10 mouse cellular contexts compared by ENCODE assay signal in genomic region chr10:68445244-68445811, GRCm38 (mm10).
DNase-seq lines count a peak whose midpoint lies in the region; ATAC-seq and TF ChIP-seq lines count a peak whose summit lies in the region.
"Had no signal": no experiment of that assay in that cellular context is flagged by ENCODE, and none has a peak within 500 bp of the region (broad histone marks: within the 10 kb centered on the region; RNA-seq: fewer than 3 reads in every experiment).

No protein-coding gene starts in this region.

- H3K4me3 ChIP-seq in heart, embryonic 13.5 days: no peak overlapping the region
- no peak overlapping the region for H3K4me3 ChIP-seq in thymus, adult 2 months (ENCODE audit: control insufficient read depth, insufficient read depth, low read length)
- no peak overlapping the region for H3K4me3 ChIP-seq in limb, embryonic 14.5 days (replicated peaks; ENCODE audit: low read length)
- no peak overlapping the region for H3K4me3 ChIP-seq in hindbrain, embryonic 11.5 days (ENCODE audit: low read depth, low read length)
- no peak overlapping the region for H3K4me3 ChIP-seq in forebrain, postnatal 0 days (ENCODE audit: low read depth, low read length)
- H3K4me3 ChIP-seq: hindbrain, embryonic 10.5 days had no signal

- WGBS in heart, embryonic 13.5 days: 64% methylated on average over 8 of the region's 8 CpGs
- 63% methylated on average over 8 of the region's 8 CpGs for WGBS in thymus, adult 2 months
- 45% methylated on average over 8 of the region's 8 CpGs for WGBS in limb, embryonic 14.5 days
- WGBS in hindbrain, embryonic 11.5 days: 56% methylated on average over 8 of the region's 8 CpGs
- WGBS in forebrain, postnatal 0 days: 70% methylated on average over 8 of the region's 8 CpGs

- peaks cover 28% of the 10 kb centered on the region for H3K4me1 ChIP-seq in heart, embryonic 13.5 days
- H3K4me1 ChIP-seq in thymus, adult 2 months (replicated peaks; ENCODE audit: control insufficient read depth, insufficient read depth, low read length): peaks cover 5% of the 10 kb centered on the region
- peaks cover 32% of the 10 kb centered on the region for H3K4me1 ChIP-seq in limb, embryonic 14.5 days (ENCODE audit: control insufficient read depth, insufficient read depth, low read length)
- no peaks in the 10 kb centered on the region; the same call in 1 of the 2 replicates for H3K4me1 ChIP-seq in hindbrain, embryonic 11.5 days (replicated peaks; ENCODE audit: control insufficient read depth, insufficient read depth, low read length)
- peaks cover 6% of the 10 kb centered on the region for H3K4me1 ChIP-seq in forebrain, postnatal 0 days (ENCODE audit: insufficient read depth)

- ATAC-seq in heart, embryonic 13.5 days (ENCODE audit: extremely low read depth, insufficient number of reproducible peaks, low FRiP score, low TSS enrichment): no peak
- no peak for ATAC-seq in limb, embryonic 14.5 days (ENCODE audit: low FRiP score, low read depth)
- no peak for ATAC-seq in hindbrain, embryonic 11.5 days (ENCODE audit: low FRiP score)
- ATAC-seq in forebrain, postnatal 0 days: no peak
- ATAC-seq: forebrain, embryonic 16.5 days had no signal

- peak overlapping the region; percentile 35; the same call in 1 of the 2 replicates for H3K4me2 ChIP-seq in heart, embryonic 13.5 days
- 0 out of 2 replicates have a peak overlapping the region, but pooled peaks have one; percentile 8 for H3K4me2 ChIP-seq in limb, embryonic 14.5 days (replicated peaks; ENCODE audit: low read depth, low read length, severe bottlenecking)
- H3K4me2 ChIP-seq in hindbrain, embryonic 11.5 days (replicated peaks; ENCODE audit: low read depth, low read length): no peak overlapping the region
- H3K4me2 ChIP-seq in forebrain, postnatal 0 days (ENCODE audit: low read depth): no peak overlapping the region

- H3K27ac ChIP-seq in heart, embryonic 13.5 days (replicated peaks): peak overlapping the region; percentile 87
- H3K27ac ChIP-seq in thymus, adult 2 months (ENCODE audit: control insufficient read depth, insufficient read depth, low read length): peak overlapping the region; percentile 19; the same call in 1 of the 2 replicates
- H3K27ac ChIP-seq in limb, embryonic 14.5 days (replicated peaks; ENCODE audit: low read depth, low read length): no peak overlapping the region
- H3K27ac ChIP-seq in hindbrain, embryonic 11.5 days (ENCODE audit: low read depth, low read length): no peak overlapping the region
- H3K27ac ChIP-seq in forebrain, postnatal 0 days (ENCODE audit: low read depth, low read length): no peak overlapping the region
- H3K27ac ChIP-seq: hindbrain, embryonic 10.5 days had no signal

- H3K9ac ChIP-seq in heart, embryonic 13.5 days: no peak overlapping the region
- no peak overlapping the region for H3K9ac ChIP-seq in limb, embryonic 14.5 days (ENCODE audit: low read depth, low read length, severe bottlenecking)
- no peak overlapping the region for H3K9ac ChIP-seq in hindbrain, embryonic 11.5 days (ENCODE audit: low read depth, low read length)
- H3K9ac ChIP-seq in forebrain, postnatal 0 days: no peak overlapping the region

- no peak for DNase-seq in heart, adult 9 months (ENCODE audit: low spot score in 2 of 2)
- DNase-seq in thymus, adult 2 months: no peak
- no peak for DNase-seq in thymus, adult 18-20 months
- no peak for DNase-seq in limb, embryonic 14.5 days (ENCODE audit: low spot score)
- no peak for DNase-seq in hindbrain, embryonic 11.5 days (ENCODE audit: low spot score)
- no peak for DNase-seq in forebrain, postnatal 0 days
- no peak for DNase-seq in frontal cortex, postnatal 25 days (ENCODE audit: low spot score in 2 of 2)

- TF ChIP-seq POLR2A in thymus, adult 2 months (IDR thresholded peaks at IDR 0.05; ENCODE audit: control insufficient read depth, extremely low read depth, insufficient read depth, low read length, poor library complexity): no peak
- no peak for TF ChIP-seq POLR2A in limb, embryonic 14.5 days (IDR thresholded peaks at IDR 0.05; ENCODE audit: borderline replicate concordance, extremely low read depth, insufficient read depth, insufficient read length)

- H3K36me3 ChIP-seq in heart, embryonic 13.5 days: no peaks in the 10 kb centered on the region
- H3K36me3 ChIP-seq in thymus, adult 2 months (ENCODE audit: control insufficient read depth, insufficient read depth, low read length): no peaks in the 10 kb centered on the region
- H3K36me3 ChIP-seq in limb, embryonic 14.5 days (ENCODE audit: control insufficient read depth, insufficient read depth, low read length): no peaks in the 10 kb centered on the region
- H3K36me3 ChIP-seq in hindbrain, embryonic 11.5 days (ENCODE audit: control insufficient read depth, insufficient read depth, low read length): no peaks in the 10 kb centered on the region
- no peaks in the 10 kb centered on the region for H3K36me3 ChIP-seq in forebrain, postnatal 0 days (ENCODE audit: insufficient read depth)
- H3K36me3 ChIP-seq: hindbrain, embryonic 10.5 days had no signal

- no peak for TF ChIP-seq CTCF in thymus, adult 2 months (IDR thresholded peaks at IDR 0.05; ENCODE audit: borderline replicate concordance, control insufficient read depth, extremely low read depth, insufficient read depth, low read length, poor library complexity)
- no peak for TF ChIP-seq CTCF in forebrain, postnatal 0 days (IDR thresholded peaks at IDR 0.05; ENCODE audit: low read depth)

- no peaks in the 10 kb centered on the region for H3K27me3 ChIP-seq in heart, embryonic 13.5 days (replicated peaks)
- H3K27me3 ChIP-seq in thymus, adult 2 months (ENCODE audit: control insufficient read depth, insufficient read depth, low read length): no peaks in the 10 kb centered on the region
- no peaks in the 10 kb centered on the region for H3K27me3 ChIP-seq in limb, embryonic 14.5 days (ENCODE audit: control insufficient read depth, insufficient read depth, low read length)
- no peaks in the 10 kb centered on the region for H3K27me3 ChIP-seq in hindbrain, embryonic 11.5 days (ENCODE audit: control insufficient read depth, insufficient read depth, low read length)
- H3K27me3 ChIP-seq in forebrain, postnatal 0 days (ENCODE audit: insufficient read depth, low read length): no peaks in the 10 kb centered on the region

- no peaks in the 10 kb centered on the region for H3K9me3 ChIP-seq in heart, embryonic 13.5 days
- no peaks in the 10 kb centered on the region for H3K9me3 ChIP-seq in limb, embryonic 14.5 days (ENCODE audit: control insufficient read depth, low read length)
- no peaks in the 10 kb centered on the region for H3K9me3 ChIP-seq in hindbrain, embryonic 11.5 days (ENCODE audit: control insufficient read depth, low read length)
- no peaks in the 10 kb centered on the region for H3K9me3 ChIP-seq in forebrain, postnatal 0 days (ENCODE audit: low read length)
- H3K9me3 ChIP-seq: hindbrain, embryonic 10.5 days had no signal

Comparison
In these comparisons a context has a peak if more than half of its experiments do, and no peak if none do; other contexts are left out.
1. H3K27ac ChIP-seq: peak in heart, embryonic 13.5 days (single experiment) and thymus, adult 2 months (single experiment); none in limb, embryonic 14.5 days (single experiment), hindbrain, embryonic 11.5 days (single experiment) and forebrain, postnatal 0 days (single experiment).
2. H3K4me2 ChIP-seq: peak in heart, embryonic 13.5 days (single experiment) and limb, embryonic 14.5 days (single experiment); none in hindbrain, embryonic 11.5 days (single experiment) and forebrain, postnatal 0 days (single experiment).